Mouse (Mus musculus) E14TG2a.4 (cell line): ENCODE measurements at regions not wholly inside any gene's neighbourhood (a gene's known extent, or its start where the extent isn't known, plus 50 kb on each side); places are given as distances from the start of the nearest gene placed in this dataset.

Source experiments
- CTCF ChIP-seq: conservative IDR thresholded peaks from 2 replicates; pipeline ENCODE4 v1.5.1; 2014; ENCODE audit warnings: low read length
- NANOG ChIP-seq: IDR thresholded peaks from 2 replicates; pipeline ENCODE4 v1.6.1; 2014; ENCODE audit warnings: borderline replicate concordance, low read length, mixed read lengths
- POU5F1 ChIP-seq: IDR thresholded peaks from 2 replicates; pipeline ENCODE4 v1.6.1; 2014; ENCODE audit warnings: low read length, borderline replicate concordance

DNA sequence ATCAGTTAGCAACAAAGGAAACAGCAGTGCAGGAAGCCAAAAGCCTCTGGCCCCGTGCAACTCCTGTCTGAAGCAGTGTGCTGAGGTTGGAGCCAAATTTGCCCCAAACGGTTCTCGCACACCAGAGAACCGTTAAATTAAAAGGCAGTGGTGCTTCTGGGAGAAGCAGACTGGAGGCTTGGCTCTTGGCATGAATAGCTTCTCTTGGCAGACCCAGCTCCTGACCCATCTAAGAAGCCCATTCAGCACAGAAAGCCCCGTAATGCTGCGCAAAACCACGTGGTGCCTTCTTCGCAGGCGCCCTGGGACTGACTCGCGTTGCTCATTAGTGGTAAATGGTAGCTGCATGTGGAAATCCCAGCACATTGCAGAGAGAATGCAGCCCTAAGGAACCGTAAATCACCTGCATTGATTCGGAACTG lies 340.2 kb upstream of the Slc24a2 start:
- TF ChIP-seq CTCF (no peak), POU5F1 (no peak), NANOG (no peak)
